Mouse (Mus musculus) brain, embryonic 14.5 days (tissue): ENCODE results near the gene 2310061I04Rik.

ENCODE experiments used
- CTCF ChIP-seq: fragments of 200-500 bp; IDR thresholded peaks from 2 replicates; pipeline ENCODE4 v1.5.1; 2012; ENCODE audit warnings: inconsistent platforms, mild to moderate bottlenecking, moderate library complexity, borderline replicate concordance; ENCODE audit not compliant: insufficient read depth, insufficient read length; ENCODE audit errors: extremely low read depth
- POLR2A ChIP-seq: fragments of 200-500 bp; IDR thresholded peaks from 2 replicates; pipeline ENCODE4 v1.6.1; 2012; ENCODE audit warnings: mild to moderate bottlenecking, inconsistent platforms, borderline replicate concordance; ENCODE audit not compliant: poor library complexity, insufficient read depth, insufficient read length, severe bottlenecking; ENCODE audit errors: extremely low read depth

DNA sequence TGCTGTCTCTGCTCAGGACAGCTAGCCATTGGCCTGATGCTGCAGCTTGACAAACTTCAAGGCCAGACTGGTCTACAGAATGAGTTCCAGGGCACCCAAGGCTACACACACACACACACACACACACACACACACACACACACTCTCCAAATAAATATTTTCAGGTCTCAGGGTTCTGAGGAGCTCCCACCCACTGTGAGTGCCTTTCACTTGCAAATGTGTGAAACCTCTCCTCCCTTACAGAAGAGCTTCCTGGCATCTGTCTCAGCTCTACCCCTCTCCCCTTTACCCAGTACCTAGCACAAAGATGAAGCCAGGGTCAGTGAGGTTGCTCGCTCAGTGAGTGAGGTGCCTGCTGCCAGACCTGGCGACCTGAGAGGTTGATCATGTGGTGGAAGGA, 41.9 kb upstream of the 2310061I04Rik start:
- TF ChIP-seq CTCF = no peak
- TF ChIP-seq POLR2A = no peak
